In the genomic region with DNA sequence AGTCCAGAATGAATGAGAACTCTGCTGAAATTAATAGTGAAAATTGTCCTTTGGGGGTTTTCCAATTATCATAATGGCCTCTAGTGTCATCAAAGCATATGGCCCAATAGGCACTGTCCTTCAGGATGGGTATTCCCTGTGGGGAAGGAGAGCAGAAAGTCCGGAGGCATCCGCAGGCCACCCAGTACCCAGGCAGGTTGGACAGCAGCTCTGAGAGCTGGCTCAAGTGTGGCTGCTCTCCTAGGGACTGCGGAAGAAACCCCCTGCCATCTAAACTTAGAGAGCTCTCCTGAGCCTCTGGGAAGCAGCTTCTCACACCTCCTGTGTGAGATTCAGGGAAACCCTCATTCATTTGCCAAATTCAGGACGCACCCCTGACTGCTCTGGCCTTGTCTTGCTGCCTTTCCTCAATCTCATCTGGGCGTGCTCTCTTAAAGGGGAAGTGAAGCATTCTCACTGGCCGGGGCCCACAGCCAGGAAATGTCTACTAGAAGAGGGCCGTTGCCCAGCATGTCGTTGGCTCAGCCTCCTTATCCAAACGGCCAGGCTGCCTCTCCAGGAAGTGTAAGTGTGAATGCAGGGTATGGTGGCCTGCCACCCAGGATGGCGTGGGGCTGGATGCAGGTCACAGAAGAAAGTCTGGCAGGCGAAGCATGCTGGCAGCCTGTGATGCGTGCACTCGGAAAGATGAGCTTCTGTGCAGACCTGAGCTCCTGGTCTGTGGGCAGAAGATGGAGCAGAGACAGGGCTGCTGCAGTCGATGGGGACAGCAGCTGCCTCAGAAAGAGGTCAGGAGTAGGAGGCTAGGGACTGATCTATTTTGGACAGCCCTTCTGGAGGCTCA, we compare ENCODE assay signal across 8 mouse cellular contexts.
A peak's percentile ranks its signal among the peaks of the same experiment; 100 is the strongest.
DNase-seq lines count a peak whose midpoint lies in the region; ATAC-seq lines count a peak whose summit lies in the region.

No protein-coding gene starts in this region.

- no peaks in the 10 kb centered on the region for H3K27me3 ChIP-seq in forebrain, embryonic 14.5 days (replicated peaks; ENCODE audit: control insufficient read depth, insufficient read depth, low read length)
- H3K27me3 ChIP-seq in liver, embryonic 13.5 days = no peaks in the 10 kb centered on the region
- H3K27me3 ChIP-seq in splenic B cell, adult 2 months (ENCODE audit: control insufficient read depth, insufficient read depth, low read length, poor library complexity, severe bottlenecking) = no peaks in the 10 kb centered on the region

- H3K4me2 ChIP-seq in forebrain, embryonic 14.5 days (ENCODE audit: low read length) = peak overlapping the region; percentile 6; the same call in 1 of the 2 replicates
- peak overlapping the region; percentile 74 for H3K4me2 ChIP-seq in liver, embryonic 13.5 days

- peak; percentile 90 for ATAC-seq in cerebellum, adult (ENCODE audit: insufficient number of reproducible peaks, low FRiP score, low TSS enrichment)
- peak; percentile 78 for ATAC-seq in forebrain, embryonic 14.5 days
- ATAC-seq in liver, embryonic 13.5 days (ENCODE audit: low read depth) = peak; percentile 61

- H3K9ac ChIP-seq in forebrain, embryonic 14.5 days (ENCODE audit: low read length) = no peak overlapping the region
- H3K9ac ChIP-seq in liver, embryonic 13.5 days = peak overlapping the region; percentile 80

- H3K9me3 ChIP-seq in forebrain, embryonic 14.5 days (replicated peaks; ENCODE audit: control insufficient read depth, low read length) = no peaks in the 10 kb centered on the region
- H3K9me3 ChIP-seq in liver, embryonic 13.5 days (replicated peaks) = no peaks in the 10 kb centered on the region; the same call in 1 of the 2 replicates

- H3K27ac ChIP-seq in forebrain, embryonic 14.5 days (ENCODE audit: low read depth, low read length) = no peak overlapping the region; the same call in 1 of the 2 replicates
- peak overlapping the region; percentile 97 for H3K27ac ChIP-seq in liver, embryonic 13.5 days

- peaks cover 9% of the 10 kb centered on the region; the same call in 1 of the 2 replicates for H3K4me1 ChIP-seq in forebrain, embryonic 14.5 days (ENCODE audit: control insufficient read depth, insufficient read depth, low read length)
- peaks cover 77% of the 10 kb centered on the region for H3K4me1 ChIP-seq in liver, embryonic 13.5 days (replicated peaks)

- H3K4me3 ChIP-seq in forebrain, embryonic 14.5 days (ENCODE audit: low read depth, low read length) = no peak overlapping the region
- H3K4me3 ChIP-seq in liver, embryonic 13.5 days (replicated peaks) = peak overlapping the region; percentile 64

- H3K36me3 ChIP-seq in forebrain, embryonic 14.5 days (ENCODE audit: control insufficient read depth, insufficient read depth, low read length) = no peaks in the 10 kb centered on the region
- 0 out of 2 replicates have a peak, but pooled peaks cover 3% of the 10 kb centered on the region for H3K36me3 ChIP-seq in liver, embryonic 13.5 days
- H3K36me3 ChIP-seq in splenic B cell, adult 2 months (ENCODE audit: control insufficient read depth, insufficient read depth, low read length, poor library complexity, severe bottlenecking) = 0 out of 2 replicates have a peak, but pooled peaks cover 2% of the 10 kb centered on the region

- 35% methylated on average over 14 of the region's 14 CpGs for WGBS in forebrain, embryonic 14.5 days
- WGBS in liver, embryonic 13.5 days (ENCODE audit: insufficient replicate concordance) = 7% methylated on average over 14 of the region's 14 CpGs

- intact Hi-C loops in heart, postnatal 10 days (cut with DNase I) = no loop called here

- peak; percentile 34 to 44 for DNase-seq in CD8-positive naive resting alpha-beta T cell, adult 2 months (ENCODE audit: low read depth in 2 of 2, low spot score in 2 of 2)
- DNase-seq in forebrain, embryonic 14.5 days (ENCODE audit: low spot score) = peak; percentile 76
- DNase-seq in heart, postnatal 10 days = peak; percentile 86 to 89
- peak; percentile 75 to 82 for DNase-seq in kidney, postnatal 25 days
- peak; percentile 65 for DNase-seq in liver, embryonic 13.5 days
- DNase-seq in natural killer cell, adult 2 months (ENCODE audit: low spot score in 2 of 2) = peak; percentile 47 to 60
- peak; percentile 71 for DNase-seq in splenic B cell, adult 2 months (ENCODE audit: low read depth, low spot score)
